Comparison of ENCODE assay signal across 20 mouse cellular contexts in the genomic region with DNA sequence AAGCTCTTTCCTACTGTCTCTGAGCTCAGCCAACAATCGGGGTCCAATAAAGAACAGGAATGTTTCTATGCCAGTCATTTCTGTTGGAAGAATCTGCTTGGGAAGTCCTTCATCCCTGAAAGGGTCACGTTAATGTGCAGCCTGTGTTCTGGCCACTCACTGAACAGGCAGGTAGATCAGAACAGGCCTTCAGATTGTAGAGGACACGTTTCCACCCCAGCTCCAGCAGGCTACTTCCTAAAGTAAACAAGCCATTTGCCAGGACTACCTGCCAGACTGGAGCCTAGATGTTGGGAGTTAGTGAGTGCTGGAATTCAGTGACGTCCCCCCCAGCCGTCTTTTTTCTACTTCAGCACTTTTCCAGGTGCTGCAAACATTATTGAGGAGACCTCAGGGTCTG. TPM values are rescaled to one million over a fixed set of nuclear protein-coding genes. Genes with fewer than 3 reads are reported as not detected.
DNase-seq lines count a peak whose midpoint lies in the region; ATAC-seq and TF ChIP-seq lines count a peak whose summit lies in the region.
"Had no signal": no experiment of that assay in that cellular context is flagged by ENCODE, and none has a peak within 500 bp of the region (broad histone marks: within the 10 kb centered on the region; RNA-seq: fewer than 3 reads in every experiment).

No protein-coding gene starts in this region.

- no peaks in the 10 kb centered on the region for H3K9me3 ChIP-seq in embryonic facial prominence, embryonic 14.5 days (ENCODE audit: control insufficient read depth, low read length)
- no peaks in the 10 kb centered on the region for H3K9me3 ChIP-seq in embryonic facial prominence, embryonic 10.5 days
- no peaks in the 10 kb centered on the region for H3K9me3 ChIP-seq in kidney, embryonic 15.5 days (replicated peaks)
- H3K9me3 ChIP-seq in lung, embryonic 16.5 days (ENCODE audit: control insufficient read depth, low read length): no peaks in the 10 kb centered on the region
- H3K9me3 ChIP-seq in hindbrain, embryonic 11.5 days (ENCODE audit: control insufficient read depth, low read length): no peaks in the 10 kb centered on the region
- H3K9me3 ChIP-seq: embryonic facial prominence, embryonic 13.5 days; G1E; heart, embryonic 12.5 days; hindbrain, embryonic 10.5 days had no signal

- TF ChIP-seq POLR2A in kidney, adult 2 months (IDR thresholded peaks at IDR 0.05; ENCODE audit: low read depth, low read length): no peak

- 0 out of 2 replicates have a peak overlapping the region, but pooled peaks have one; percentile 3 for H3K9ac ChIP-seq in embryonic facial prominence, embryonic 14.5 days (ENCODE audit: low read depth, low read length)
- no peak overlapping the region for H3K9ac ChIP-seq in kidney, embryonic 15.5 days
- H3K9ac ChIP-seq in lung, embryonic 16.5 days (ENCODE audit: low read length): no peak overlapping the region
- no peak overlapping the region for H3K9ac ChIP-seq in hindbrain, embryonic 11.5 days (ENCODE audit: low read depth, low read length)
- H3K9ac ChIP-seq: embryonic facial prominence, embryonic 13.5 days; heart, embryonic 12.5 days; liver, embryonic 14.5 days had no signal

- DNase-seq in embryonic facial prominence, embryonic 14.5 days (ENCODE audit: low spot score): no peak
- no peak for DNase-seq in embryonic facial prominence, embryonic 10.5 days (ENCODE audit: low spot score)
- peak; percentile 66 for DNase-seq in kidney, adult 2 months
- DNase-seq in lung, postnatal 25 days (ENCODE audit: low spot score): no peak
- DNase-seq in hindbrain, embryonic 11.5 days (ENCODE audit: low spot score): no peak
- DNase-seq: adrenal gland, postnatal 36 days; cerebellum, adult 8-10 months; gastrocnemius, postnatal 14 days; left cerebral cortex, postnatal 4 days; right cerebral cortex, adult 18-20 months; thymus, adult 2 months had no signal

- no peak for TF ChIP-seq CTCF in kidney, adult 2 months (conservative IDR thresholded peaks at IDR 0.05; ENCODE audit: insufficient read depth, insufficient read length, low read depth, low read length)

- no peak overlapping the region for H3K27ac ChIP-seq in embryonic facial prominence, embryonic 14.5 days (replicated peaks; ENCODE audit: low read depth, low read length)
- no peak overlapping the region for H3K27ac ChIP-seq in embryonic facial prominence, embryonic 10.5 days (replicated peaks)
- peak overlapping the region; percentile 79; the same call in 1 of the 2 replicates for H3K27ac ChIP-seq in kidney, adult 2 months (ENCODE audit: insufficient read depth, low read depth, low read length)
- no peak overlapping the region for H3K27ac ChIP-seq in kidney, embryonic 15.5 days
- H3K27ac ChIP-seq in lung, embryonic 16.5 days (ENCODE audit: low read length): 0 out of 2 replicates have a peak overlapping the region, but pooled peaks have one; percentile 12
- no peak overlapping the region for H3K27ac ChIP-seq in hindbrain, embryonic 11.5 days (ENCODE audit: low read depth, low read length)
- H3K27ac ChIP-seq: embryonic facial prominence, embryonic 13.5 days; hindbrain, embryonic 10.5 days; liver, embryonic 14.5 days had no signal

- no peaks in the 10 kb centered on the region for H3K36me3 ChIP-seq in embryonic facial prominence, embryonic 14.5 days (ENCODE audit: control insufficient read depth, insufficient read depth, low read length)
- H3K36me3 ChIP-seq in embryonic facial prominence, embryonic 10.5 days (replicated peaks): no peaks in the 10 kb centered on the region
- H3K36me3 ChIP-seq in kidney, adult 2 months (ENCODE audit: control insufficient read depth, insufficient read depth, low read length): no peaks in the 10 kb centered on the region
- no peaks in the 10 kb centered on the region for H3K36me3 ChIP-seq in kidney, embryonic 15.5 days
- H3K36me3 ChIP-seq in lung, embryonic 16.5 days (ENCODE audit: control insufficient read depth, insufficient read depth, low read length): no peaks in the 10 kb centered on the region
- no peaks in the 10 kb centered on the region for H3K36me3 ChIP-seq in hindbrain, embryonic 11.5 days (ENCODE audit: control insufficient read depth, insufficient read depth, low read length)
- H3K36me3 ChIP-seq: embryonic facial prominence, embryonic 13.5 days; heart, embryonic 12.5 days; hindbrain, embryonic 10.5 days had no signal

- ATAC-seq in embryonic facial prominence, embryonic 14.5 days (ENCODE audit: low read depth): no peak
- no peak for ATAC-seq in kidney, embryonic 15.5 days (replicated peaks; ENCODE audit: low FRiP score)
- ATAC-seq in lung, embryonic 16.5 days (ENCODE audit: low read depth): peak; percentile 41; the same call in 1 of the 2 replicates
- ATAC-seq in granulocyte monocyte progenitor cell, adult 5-6 weeks (replicated peaks; ENCODE audit: poor library complexity, severe bottlenecking): no peak
- ATAC-seq in hindbrain, embryonic 11.5 days (ENCODE audit: low FRiP score): no peak
- ATAC-seq: CD4-positive, CD25-positive, alpha-beta regulatory T cell, adult 4 months had no signal

- peaks cover 15% of the 10 kb centered on the region for H3K4me1 ChIP-seq in embryonic facial prominence, embryonic 14.5 days (ENCODE audit: control insufficient read depth, insufficient read depth, low read length)
- H3K4me1 ChIP-seq in embryonic facial prominence, embryonic 10.5 days: peaks cover 28% of the 10 kb centered on the region
- peaks cover 27% of the 10 kb centered on the region for H3K4me1 ChIP-seq in kidney, adult 2 months (ENCODE audit: control insufficient read depth, insufficient read depth, low read length)
- peaks cover 20% of the 10 kb centered on the region for H3K4me1 ChIP-seq in kidney, embryonic 15.5 days
- peaks cover 14% of the 10 kb centered on the region for H3K4me1 ChIP-seq in lung, embryonic 16.5 days (replicated peaks; ENCODE audit: control insufficient read depth, insufficient read depth, low read length)
- H3K4me1 ChIP-seq in hindbrain, embryonic 11.5 days (replicated peaks; ENCODE audit: control insufficient read depth, insufficient read depth, low read length): 0 out of 2 replicates have a peak, but pooled peaks cover 4% of the 10 kb centered on the region

- no peak overlapping the region for H3K4me2 ChIP-seq in embryonic facial prominence, embryonic 14.5 days (ENCODE audit: low read depth, low read length)
- H3K4me2 ChIP-seq in kidney, embryonic 15.5 days: no peak overlapping the region
- no peak overlapping the region for H3K4me2 ChIP-seq in lung, embryonic 16.5 days (ENCODE audit: low read depth, low read length)
- no peak overlapping the region for H3K4me2 ChIP-seq in hindbrain, embryonic 11.5 days (replicated peaks; ENCODE audit: low read depth, low read length)
- H3K4me2 ChIP-seq: embryonic facial prominence, embryonic 13.5 days; heart, embryonic 12.5 days had no signal

- no peaks in the 10 kb centered on the region for H3K27me3 ChIP-seq in embryonic facial prominence, embryonic 14.5 days (replicated peaks; ENCODE audit: control insufficient read depth, insufficient read depth, low read length)
- no peaks in the 10 kb centered on the region for H3K27me3 ChIP-seq in embryonic facial prominence, embryonic 10.5 days (replicated peaks; ENCODE audit: low read depth, poor library complexity, severe bottlenecking)
- no peaks in the 10 kb centered on the region for H3K27me3 ChIP-seq in kidney, adult 2 months (replicated peaks; ENCODE audit: control insufficient read depth, insufficient read depth, low read length)
- H3K27me3 ChIP-seq in kidney, embryonic 15.5 days: no peaks in the 10 kb centered on the region
- no peaks in the 10 kb centered on the region for H3K27me3 ChIP-seq in lung, embryonic 16.5 days (ENCODE audit: control insufficient read depth, insufficient read depth, low read depth, low read length)
- no peaks in the 10 kb centered on the region for H3K27me3 ChIP-seq in hindbrain, embryonic 11.5 days (ENCODE audit: control insufficient read depth, insufficient read depth, low read length)
- H3K27me3 ChIP-seq: embryonic facial prominence, embryonic 13.5 days; heart, embryonic 12.5 days had no signal

- WGBS in embryonic facial prominence, embryonic 14.5 days: 40% methylated on average over 5 of the region's 5 CpGs
- WGBS in embryonic facial prominence, embryonic 10.5 days: 53% methylated on average over 5 of the region's 5 CpGs
- whole genome bisulfite sequencing in kidney, adult 2 months: 17% methylated on average over 5 of the region's 5 CpGs
- 34% methylated on average over 5 of the region's 5 CpGs for WGBS in kidney, embryonic 15.5 days
- WGBS in lung, embryonic 16.5 days: 25% methylated on average over 5 of the region's 5 CpGs
- 69% methylated on average over 5 of the region's 5 CpGs for WGBS in hindbrain, embryonic 11.5 days

- H3K4me3 ChIP-seq in embryonic facial prominence, embryonic 14.5 days (ENCODE audit: low read depth, low read length): no peak overlapping the region
- no peak overlapping the region for H3K4me3 ChIP-seq in embryonic facial prominence, embryonic 10.5 days
- no peak overlapping the region for H3K4me3 ChIP-seq in kidney, adult 2 months (ENCODE audit: insufficient read depth, low read depth, low read length)
- H3K4me3 ChIP-seq in kidney, embryonic 15.5 days (replicated peaks): no peak overlapping the region
- no peak overlapping the region for H3K4me3 ChIP-seq in lung, embryonic 16.5 days (ENCODE audit: low read length)
- no peak overlapping the region for H3K4me3 ChIP-seq in hindbrain, embryonic 11.5 days (ENCODE audit: low read depth, low read length)
- H3K4me3 ChIP-seq: embryonic facial prominence, embryonic 13.5 days; heart, embryonic 12.5 days; hindbrain, embryonic 10.5 days had no signal

RNA-seq across cellular contexts. Expression of a gene that starts 46.7 kb away (rescaled TPM):
- 11.6 and 13.7 TPM in 2 replicates for polyA plus RNA-seq in embryonic facial prominence, embryonic 14.5 days (2014; fragmentation: Nextera tagmentation; extraction: Ambion mirVana)
- polyA plus RNA-seq in embryonic facial prominence, embryonic 10.5 days (2016; fragmentation: Nextera tagmentation; extraction: Ambion mirVana): 13.6 and 16.0 TPM in 2 replicates
- polyA plus RNA-seq in kidney, adult 2 months (2012; rRNA removed): 7.7 and 8.3 TPM in 2 replicates
- polyA plus RNA-seq in kidney, embryonic 15.5 days (2015; fragmentation: Nextera tagmentation; extraction: Ambion mirVana): 7.3 and 7.9 TPM in 2 replicates
- 7.0 and 7.7 TPM in 2 replicates for polyA plus RNA-seq in lung, embryonic 16.5 days (2015; fragmentation: Nextera tagmentation; extraction: Ambion mirVana)
- total RNA-seq in granulocyte monocyte progenitor cell, adult 5-6 weeks (2014; fragmentation: Nextera tagmentation): 18.9 and 21.0 TPM in 2 replicates
- 23.7 and 25.3 TPM in 2 replicates for total RNA-seq in granulocyte monocyte progenitor cell, adult 5-6 weeks (2017)
- polyA plus RNA-seq in hindbrain, embryonic 11.5 days (2014; fragmentation: Nextera tagmentation; extraction: Ambion mirVana): 12.5 and 17.0 TPM in 2 replicates

Comparison
In these comparisons a context has a peak if more than half of its experiments do, and no peak if none do; other contexts are left out.
1. H3K27ac ChIP-seq: peak in kidney, adult 2 months (single experiment) and lung, embryonic 16.5 days (single experiment); none in embryonic facial prominence, embryonic 14.5 days (single experiment), embryonic facial prominence, embryonic 10.5 days (single experiment), kidney, embryonic 15.5 days (single experiment) and hindbrain, embryonic 11.5 days (single experiment).